ENCODE assay signal across 9 mouse cellular contexts in the genomic region with DNA sequence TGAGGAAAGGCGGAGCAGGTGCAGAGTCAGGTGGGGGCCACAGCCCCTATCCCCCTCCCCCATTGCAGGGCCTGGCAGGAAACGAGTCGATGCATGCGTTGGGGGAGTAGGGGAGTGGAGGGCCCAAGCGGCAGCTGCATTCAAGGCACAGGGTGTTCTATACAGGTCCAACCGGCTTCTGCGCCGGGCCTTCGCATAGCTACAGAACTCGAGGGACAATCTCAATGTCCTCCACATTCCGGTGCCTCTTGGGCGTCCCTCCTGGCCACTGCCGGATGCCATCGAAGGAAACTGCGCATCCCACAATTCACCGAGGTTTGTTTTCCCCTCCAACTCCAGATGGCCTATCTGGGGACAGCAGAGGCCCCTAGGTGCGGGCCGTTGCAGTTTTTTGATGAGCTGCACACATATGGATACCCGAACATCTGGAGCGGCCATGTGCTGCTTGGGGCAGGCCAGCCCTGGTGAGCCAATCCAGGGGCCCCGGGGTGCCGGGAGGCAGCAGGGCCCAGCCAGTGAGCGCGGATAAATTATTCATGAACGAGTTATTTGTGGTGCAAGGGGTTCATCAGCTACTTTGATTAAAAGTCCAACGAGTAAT.
DNase-seq lines count a peak whose midpoint lies in the region; ATAC-seq lines count a peak whose summit lies in the region.
"Had no signal": no experiment of that assay in that cellular context is flagged by ENCODE, and none has a peak within 500 bp of the region (broad histone marks: within the 10 kb centered on the region; RNA-seq: fewer than 3 reads in every experiment).

No protein-coding gene starts in this region.

- WGBS in embryonic facial prominence, embryonic 10.5 days, result 13% methylated on average over 26 of the region's 26 CpGs
- WGBS in hindbrain, embryonic 16.5 days, result 11% methylated on average over 26 of the region's 26 CpGs
- 8% methylated on average over 26 of the region's 26 CpGs for WGBS in neural tube, embryonic 14.5 days

- peak overlapping the region; percentile 36 for H3K4me3 ChIP-seq in embryonic facial prominence, embryonic 10.5 days
- H3K4me3 ChIP-seq in hindbrain, embryonic 16.5 days (ENCODE audit: low read length), result no peak overlapping the region
- no peak overlapping the region for H3K4me3 ChIP-seq in neural tube, embryonic 14.5 days (ENCODE audit: low read depth, low read length)
- H3K4me3 ChIP-seq: liver, embryonic 13.5 days had no signal

- H3K4me1 ChIP-seq in embryonic facial prominence, embryonic 10.5 days, result peaks cover 25% of the 10 kb centered on the region
- peaks cover 19% of the 10 kb centered on the region for H3K4me1 ChIP-seq in hindbrain, embryonic 16.5 days (ENCODE audit: control insufficient read depth, insufficient read depth, low read depth, low read length)
- H3K4me1 ChIP-seq in neural tube, embryonic 14.5 days (ENCODE audit: control insufficient read depth, insufficient read depth, low read length), result peaks cover 18% of the 10 kb centered on the region
- H3K4me1 ChIP-seq: liver, embryonic 13.5 days had no signal

- peak overlapping the region; percentile 35 for H3K4me2 ChIP-seq in hindbrain, embryonic 16.5 days (ENCODE audit: low read length)
- H3K4me2 ChIP-seq in neural tube, embryonic 14.5 days (ENCODE audit: low read depth, low read length), result peak overlapping the region; percentile 24; the same call in 1 of the 2 replicates
- H3K4me2 ChIP-seq: liver, embryonic 13.5 days had no signal

- peak; percentile 7 for DNase-seq in CD4-positive, CD25-positive, alpha-beta regulatory T cell, adult 2 months (ENCODE audit: low read depth, low spot score)
- DNase-seq in embryonic facial prominence, embryonic 10.5 days (ENCODE audit: low spot score), result peak; percentile 56
- no peak for DNase-seq in ovary, postnatal 36 days (ENCODE audit: low spot score)
- no peak for DNase-seq in left cerebral cortex, postnatal 14 days (ENCODE audit: low spot score in 2 of 2)
- DNase-seq in gastrocnemius, adult 18-20 months (ENCODE audit: low spot score), result no peak
- DNase-seq: liver, embryonic 13.5 days had no signal

- no peak overlapping the region for H3K27ac ChIP-seq in embryonic facial prominence, embryonic 10.5 days (replicated peaks)
- H3K27ac ChIP-seq in hindbrain, embryonic 16.5 days (ENCODE audit: low read depth, low read length), result no peak overlapping the region
- H3K27ac ChIP-seq in neural tube, embryonic 14.5 days (ENCODE audit: low read depth, low read length), result peak overlapping the region; percentile 10; the same call in 1 of the 2 replicates
- H3K27ac ChIP-seq: liver, embryonic 13.5 days had no signal

- ATAC-seq in CD4-positive, CD25-positive, alpha-beta regulatory T cell, adult 4 months, result no peak
- ATAC-seq in hindbrain, embryonic 16.5 days, result peak; percentile 70; the same call in 1 of the 2 replicates
- peak; percentile 86 for ATAC-seq in neural tube, embryonic 14.5 days (ENCODE audit: low read depth)

- H3K27me3 ChIP-seq in embryonic facial prominence, embryonic 10.5 days (replicated peaks; ENCODE audit: low read depth, poor library complexity, severe bottlenecking), result peaks cover 52% of the 10 kb centered on the region
- no peaks in the 10 kb centered on the region for H3K27me3 ChIP-seq in hindbrain, embryonic 16.5 days (replicated peaks; ENCODE audit: control insufficient read depth, insufficient read depth, low read length)
- H3K27me3 ChIP-seq in neural tube, embryonic 14.5 days (ENCODE audit: control insufficient read depth, insufficient read depth, low read length), result 0 out of 2 replicates have a peak, but pooled peaks cover 2% of the 10 kb centered on the region

- H3K36me3 ChIP-seq in embryonic facial prominence, embryonic 10.5 days (replicated peaks), result no peaks in the 10 kb centered on the region
- H3K36me3 ChIP-seq in hindbrain, embryonic 16.5 days (ENCODE audit: control insufficient read depth, insufficient read depth, low read length), result no peaks in the 10 kb centered on the region
- H3K36me3 ChIP-seq in neural tube, embryonic 14.5 days (ENCODE audit: control insufficient read depth, insufficient read depth, low read length), result no peaks in the 10 kb centered on the region
- H3K36me3 ChIP-seq: liver, embryonic 13.5 days had no signal

- intact Hi-C loops in left cerebral cortex, postnatal 14 days (cut with DNase I), result no loop called here

- H3K9ac ChIP-seq in hindbrain, embryonic 16.5 days (ENCODE audit: low read depth, low read length), result no peak overlapping the region; the same call in 1 of the 2 replicates
- H3K9ac ChIP-seq in neural tube, embryonic 14.5 days (replicated peaks; ENCODE audit: low read depth, low read length), result no peak overlapping the region
- H3K9ac ChIP-seq: liver, embryonic 13.5 days had no signal

- H3K9me3 ChIP-seq in embryonic facial prominence, embryonic 10.5 days, result no peaks in the 10 kb centered on the region
- H3K9me3 ChIP-seq in hindbrain, embryonic 16.5 days (ENCODE audit: control insufficient read depth, low read length), result no peaks in the 10 kb centered on the region
- H3K9me3 ChIP-seq in neural tube, embryonic 14.5 days (ENCODE audit: control insufficient read depth, low read length), result no peaks in the 10 kb centered on the region
- H3K9me3 ChIP-seq: liver, embryonic 13.5 days had no signal

Comparison
In these comparisons a context has a peak if more than half of its experiments do, and no peak if none do; other contexts are left out.
1. DNase-seq: peak in CD4-positive, CD25-positive, alpha-beta regulatory T cell, adult 2 months (single experiment) and embryonic facial prominence, embryonic 10.5 days (single experiment); none in ovary, postnatal 36 days (single experiment), left cerebral cortex, postnatal 14 days (0 of 2) and gastrocnemius, adult 18-20 months (single experiment).